Mouse (Mus musculus) heart, embryonic 11.5 days (tissue): Measurements from ENCODE around the gene Abcc4. TPM values are rescaled to one million over a fixed set of nuclear protein-coding genes. Genes with fewer than 3 reads are reported as not detected.

Source experiments
- ATAC-seq: fragments of 200-750 bp; cut with Nextera tagmentation; replicated peaks from 2 replicates; pipeline ENCODE4 v1.8.0; 2017; ENCODE audit warnings: moderate library complexity; ENCODE audit not compliant: insufficient number of reproducible peaks, low FRiP score, low TSS enrichment
- H3K27ac ChIP-seq: fragments of 300-500 bp; sonication (generic); 2 replicates; pipeline ENCODE4 v1.5.1; 2014; ENCODE audit warnings: mild to moderate bottlenecking, low read depth, low read length
- H3K27me3 ChIP-seq: fragments of 300-500 bp; sonication (generic); 2 replicates; pipeline ENCODE4 v1.6.1; 2014; ENCODE audit warnings: mild to moderate bottlenecking, low read length, mixed read lengths; ENCODE audit not compliant: control insufficient read depth, insufficient read depth
- H3K36me3 ChIP-seq: fragments of 300-500 bp; sonication (generic); 2 replicates; pipeline ENCODE4 v1.6.1; 2014; ENCODE audit warnings: mild to moderate bottlenecking, low read length, moderate library complexity, mixed read lengths; ENCODE audit not compliant: control insufficient read depth, insufficient read depth
- H3K4me1 ChIP-seq: fragments of 300-500 bp; sonication (generic); 2 replicates; pipeline ENCODE4 v1.6.1; 2014; ENCODE audit warnings: low read length; ENCODE audit not compliant: control insufficient read depth, insufficient read depth
- H3K4me2 ChIP-seq: fragments of 300-500 bp; sonication (generic); 2 replicates; pipeline ENCODE4 v1.6.1; 2014; ENCODE audit warnings: mild to moderate bottlenecking, moderate library complexity
- H3K4me3 ChIP-seq: fragments of 300-500 bp; sonication (generic); 2 replicates; pipeline ENCODE4 v1.5.1; 2014; ENCODE audit warnings: low read depth, low read length
- H3K9ac ChIP-seq: fragments of 300-500 bp; sonication (generic); 2 replicates; pipeline ENCODE4 v1.6.1; 2014; ENCODE audit warnings: mild to moderate bottlenecking, low read depth, low read length, moderate library complexity
- H3K9me3 ChIP-seq: fragments of 300-500 bp; sonication (generic); replicated peaks from 2 replicates; pipeline ENCODE4 v1.6.1; 2016; ENCODE audit warnings: low read length; ENCODE audit not compliant: control insufficient read depth
- WGBS: fragments of 180-500 bp; shearing (Covaris S2); extraction: QIAGEN DNeasy Blood & Tissue Kit; methylation state at CpG from one replicate; pipeline ENCODE4 v1.1.7; 2014; ENCODE audit not compliant: insufficient replicate concordance; 5-methylcytosine and 5-hydroxymethylcytosine counted together
- microRNA-seq: library from miRNA; unstranded; fragments of <30 nt; microRNA quantifications from one replicate; pipeline ENCODE4, GENCODE M21; 2016; ENCODE audit warnings: borderline number of aligned reads
- polyA plus RNA-seq: library from polyadenylated mRNA; unstranded; fragments of >200 nt; fragmentation: Nextera tagmentation; extraction: Ambion mirVana; gene quantifications from 2 replicates; pipeline ENCODE4 v1.2.1, GENCODE M21; 2014

The Abcc4 gene
- polyA plus RNA-seq, 1 experiment from 2014 or later = 1.6 TPM

DNA sequence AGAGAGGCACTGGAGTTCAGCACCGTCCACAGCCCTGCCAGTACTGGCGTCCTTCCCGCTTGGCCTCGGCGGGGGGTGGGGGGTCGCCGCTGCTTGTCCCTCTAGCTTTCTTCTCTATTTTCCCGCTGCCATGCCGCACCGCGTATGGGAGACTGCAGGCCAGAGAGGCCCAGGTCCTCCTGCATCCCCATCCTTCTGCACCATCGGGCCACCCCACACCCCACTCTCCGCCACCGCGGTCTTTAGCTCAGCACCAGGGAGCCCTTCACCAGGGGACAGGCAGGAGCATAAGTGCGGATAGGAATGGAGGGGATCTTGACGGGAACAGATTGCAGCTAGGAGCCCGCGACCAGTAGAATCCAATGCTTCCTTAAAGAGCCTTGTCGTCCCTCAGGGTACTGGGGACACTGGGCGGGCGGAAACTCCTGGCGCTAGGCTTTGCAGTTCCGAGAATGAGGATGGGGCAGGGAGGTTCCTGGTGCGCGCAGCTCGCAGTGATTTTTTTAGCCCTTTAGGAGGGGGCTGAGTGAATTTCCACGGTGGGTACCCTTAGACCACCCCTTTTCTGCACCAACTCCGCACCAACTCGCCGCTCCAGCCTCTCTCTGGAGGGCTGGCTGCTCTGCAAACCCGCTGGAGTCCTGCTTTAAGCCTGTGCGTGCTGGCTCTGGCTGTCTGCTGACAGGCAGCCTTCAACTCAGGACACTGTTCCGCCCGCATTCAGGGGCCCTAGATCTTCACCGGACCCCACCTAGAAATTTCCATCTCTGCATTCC lies 268.7 kb downstream of the Abcc4 start:
- WGBS = under 1% methylated on average over 35 of the region's 36 CpGs
- H3K9ac ChIP-seq = peak overlapping the region; percentile 34; the same call in 1 of the 2 replicates

GRCm38 (mm10) chr14:118436791-118437155 lies 269.2 kb downstream of the Abcc4 start:
- no peak; the same call in 1 of the 2 replicates for ATAC-seq
- no peaks in the 10 kb centered on the region for H3K4me1 ChIP-seq
- peaks cover 44% of the 10 kb centered on the region for H3K27me3 ChIP-seq
- WGBS = under 1% methylated on average over 31 of the region's 31 CpGs
- H3K9me3 ChIP-seq = no peaks in the 10 kb centered on the region
- H3K4me2 ChIP-seq = peak overlapping the region; percentile 89
- H3K4me3 ChIP-seq = peak overlapping the region; percentile 42
- no peaks in the 10 kb centered on the region for H3K36me3 ChIP-seq
- H3K9ac ChIP-seq = peak overlapping the region; percentile 36; the same call in 1 of the 2 replicates
- H3K27ac ChIP-seq = no peak overlapping the region

More for the DNA sequence above, 268.7 kb downstream of the Abcc4 start:
- peaks cover 46% of the 10 kb centered on the region for H3K27me3 ChIP-seq
- peak; percentile 55; the same call in 1 of the 2 replicates for ATAC-seq
- H3K4me3 ChIP-seq = peak overlapping the region; percentile 42
- no peak overlapping the region for H3K27ac ChIP-seq
- H3K4me2 ChIP-seq = peak overlapping the region; percentile 89
- no peaks in the 10 kb centered on the region for H3K9me3 ChIP-seq
- no peaks in the 10 kb centered on the region for H3K4me1 ChIP-seq
- H3K36me3 ChIP-seq = no peaks in the 10 kb centered on the region

DNA sequence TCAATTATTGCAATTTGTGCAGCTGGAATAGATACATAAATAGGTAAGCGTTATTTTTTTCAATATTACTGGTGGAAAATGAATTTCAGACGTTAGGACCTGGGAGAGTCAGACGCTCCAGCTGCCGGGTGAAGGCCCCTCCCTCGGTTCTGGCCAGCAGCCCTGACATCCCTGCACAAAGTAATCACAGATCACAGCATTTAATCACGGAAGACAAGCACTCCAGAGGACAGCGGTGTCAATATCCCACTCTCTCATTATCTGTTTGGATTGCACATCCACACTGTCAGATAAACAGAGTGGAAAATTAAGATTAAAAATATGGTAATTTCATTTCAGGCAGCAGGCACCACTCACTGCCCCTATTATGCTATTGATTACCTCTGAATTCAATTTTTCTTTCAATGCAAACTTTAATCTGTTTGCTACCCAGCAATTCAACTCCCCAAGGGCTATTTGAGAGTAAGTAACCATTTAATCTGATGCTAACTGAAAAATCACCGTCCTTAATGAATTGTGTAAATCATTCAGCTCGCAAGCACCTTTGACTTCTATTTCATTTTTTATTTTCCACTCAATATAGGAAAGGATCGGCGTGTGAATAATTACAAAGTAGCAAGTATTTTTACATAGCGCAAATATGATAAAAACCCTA lies 270.2 kb downstream of the Abcc4 start:
- Histone ChIP-seq H3K27me3 (peaks cover 43% of the 10 kb centered on the region), H3K9me3 (no peaks in the 10 kb centered on the region), H3K4me2 (no peak overlapping the region), H3K9ac (no peak overlapping the region), H3K36me3 (no peaks in the 10 kb centered on the region), H3K4me1 (no peaks in the 10 kb centered on the region), H3K27ac (no peak overlapping the region), H3K4me3 (no peak overlapping the region)
- no peak for ATAC-seq
- WGBS = 31% methylated on average over 12 of the region's 12 CpGs

- 81% methylated on average over 4 of the region's 4 CpGs for WGBS
- Histone ChIP-seq H3K27me3 (peaks cover 37% of the 10 kb centered on the region), H3K4me2 (no peak overlapping the region), H3K36me3 (no peaks in the 10 kb centered on the region), H3K4me1 (no peaks in the 10 kb centered on the region), H3K4me3 (no peak overlapping the region), H3K27ac (no peak overlapping the region), H3K9ac (no peak overlapping the region), H3K9me3 (no peaks in the 10 kb centered on the region)
- no peak for ATAC-seq
Measured at GRCm38 (mm10) chr14:118434842-118435241, 271.2 kb downstream of the Abcc4 start.

DNA sequence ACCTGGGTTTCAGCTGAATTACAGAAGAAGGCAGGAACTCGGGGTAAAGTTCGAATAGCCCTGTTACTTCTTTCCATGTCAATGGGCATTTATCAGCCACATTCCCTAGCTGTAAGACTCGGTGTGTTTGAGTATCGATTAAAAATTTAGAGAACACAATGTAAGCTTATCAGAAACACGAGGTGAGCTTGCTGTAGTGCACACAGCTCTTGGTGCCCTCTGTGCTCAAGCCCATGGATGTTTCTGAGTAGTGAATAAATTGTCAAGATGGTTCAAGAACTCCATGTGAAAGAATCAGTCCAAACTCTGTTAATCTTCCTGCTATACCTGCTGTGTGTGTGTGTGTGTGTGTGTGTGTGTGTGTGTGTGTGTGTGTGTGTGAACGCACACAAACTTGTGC lies 272.2 kb downstream of the Abcc4 start:
- Histone ChIP-seq H3K4me1 (no peaks in the 10 kb centered on the region), H3K9me3 (no peaks in the 10 kb centered on the region), H3K4me2 (no peak overlapping the region), H3K27ac (no peak overlapping the region), H3K4me3 (no peak overlapping the region), H3K27me3 (peaks cover 29% of the 10 kb centered on the region), H3K36me3 (no peaks in the 10 kb centered on the region), H3K9ac (no peak overlapping the region)
- WGBS = 62% methylated on average over 6 of the region's 6 CpGs
- ATAC-seq = no peak

Small RNA genes within 50 kb of the gene (microRNA-seq; reads per million reads assigned to microRNA genes)
- gene Mir6391 = not detected

Other genes with a start within 250 kb of the Abcc4 start
- 0.34 and 0.56 TPM in 2 replicates for gene Cldn10, start 81.7 kb upstream of the Abcc4 start, polyA plus RNA-seq
- gene Dzip1, start 219.2 kb upstream of the Abcc4 start, polyA plus RNA-seq = 11.3 and 13.2 TPM in 2 replicates
- 32.8 and 37.6 TPM in 2 replicates for gene Dnajc3, start 231.8 kb upstream of the Abcc4 start, polyA plus RNA-seq